Mouse (Mus musculus): Measurements from ENCODE around the gene Grem1. TPM values are rescaled to one million over a fixed set of nuclear protein-coding genes. Genes with fewer than 3 reads are reported as not detected.

The Grem1 gene
- polyA plus RNA-seq, 1 experiment from 2014 or later, result 1.4 TPM

DNA sequence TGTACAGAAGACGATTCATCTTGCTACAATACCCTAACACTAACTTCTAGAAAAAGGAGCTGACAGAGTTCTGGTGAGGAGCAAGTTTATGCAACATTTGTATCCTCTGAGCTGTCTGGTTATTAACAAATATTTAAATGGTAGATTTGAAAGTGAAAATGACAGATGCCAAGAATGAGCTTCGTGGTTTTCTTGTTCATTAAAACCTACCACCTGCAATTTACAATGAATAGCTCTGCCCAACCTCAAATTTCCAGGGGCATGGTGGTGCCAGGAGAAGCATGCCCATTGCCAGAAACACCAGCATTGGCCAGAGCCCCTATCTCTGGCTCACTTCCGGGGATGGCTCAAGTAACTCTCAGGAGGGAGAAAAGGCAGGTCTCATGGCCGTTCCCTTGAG lies 23.1 kb upstream of the Grem1 start:
- no peak overlapping the region for H3K27ac ChIP-seq
- WGBS, result 89% methylated on average over 4 of the region's 4 CpGs
- no peak overlapping the region for H3K4me2 ChIP-seq (replicated peaks)
- ATAC-seq (ENCODE audit: low FRiP score), result no peak
- no peaks in the 10 kb centered on the region for H3K36me3 ChIP-seq
- no peak overlapping the region for H3K4me3 ChIP-seq
- H3K9me3 ChIP-seq (replicated peaks), result no peaks in the 10 kb centered on the region
- no peak overlapping the region for H3K9ac ChIP-seq
- no peaks in the 10 kb centered on the region for H3K4me1 ChIP-seq
- H3K27me3 ChIP-seq, result no peaks in the 10 kb centered on the region

DNA sequence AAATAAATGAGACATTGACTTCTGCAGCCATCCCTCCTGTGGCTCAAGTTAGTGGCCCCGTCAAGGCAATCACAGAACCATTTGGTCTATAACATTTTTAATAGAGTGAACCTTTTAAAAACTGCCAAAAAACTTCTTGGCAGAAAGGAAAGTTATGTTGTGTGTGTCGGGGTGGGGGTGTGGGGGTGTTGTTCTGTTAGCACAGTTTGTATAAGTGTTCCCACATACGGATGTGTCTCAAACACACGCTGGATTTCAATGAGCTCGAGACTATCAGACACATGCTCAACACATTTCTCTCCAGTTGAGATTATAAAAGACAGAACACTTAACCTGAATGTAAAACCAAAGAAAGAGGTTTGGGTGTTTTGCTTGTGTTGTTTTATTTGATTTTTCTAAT lies 22.7 kb upstream of the Grem1 start:
- WGBS, result 86% methylated on average over 5 of the region's 5 CpGs
- Histone ChIP-seq H3K4me3 (no peak overlapping the region), H3K4me1 (no peaks in the 10 kb centered on the region), H3K9ac (no peak overlapping the region), H3K9me3 (replicated peaks) (no peaks in the 10 kb centered on the region), H3K36me3 (no peaks in the 10 kb centered on the region), H3K27ac (no peak overlapping the region), H3K4me2 (replicated peaks) (no peak overlapping the region), H3K27me3 (no peaks in the 10 kb centered on the region)
- no peak for ATAC-seq (ENCODE audit: low FRiP score)

GRCm38 (mm10) chr2:113779336-113779735 lies 20.9 kb upstream of the Grem1 start:
- ATAC-seq (ENCODE audit: low FRiP score), result no peak
- H3K4me1 ChIP-seq, result no peaks in the 10 kb centered on the region
- no peak overlapping the region for H3K9ac ChIP-seq
- H3K4me3 ChIP-seq, result no peak overlapping the region
- no peak overlapping the region for H3K27ac ChIP-seq
- no peaks in the 10 kb centered on the region for H3K9me3 ChIP-seq (replicated peaks)
- H3K4me2 ChIP-seq (replicated peaks), result no peak overlapping the region
- no peaks in the 10 kb centered on the region for H3K36me3 ChIP-seq
- H3K27me3 ChIP-seq, result no peaks in the 10 kb centered on the region
- 81% methylated on average over 3 of the region's 3 CpGs for WGBS

- WGBS, result 77% methylated on average over 6 of the region's 6 CpGs
- Histone ChIP-seq H3K4me3 (no peak overlapping the region), H3K9ac (no peak overlapping the region), H3K4me1 (no peaks in the 10 kb centered on the region), H3K27me3 (no peaks in the 10 kb centered on the region), H3K27ac (no peak overlapping the region), H3K36me3 (no peaks in the 10 kb centered on the region), H3K9me3 (replicated peaks) (no peaks in the 10 kb centered on the region), H3K4me2 (replicated peaks) (no peak overlapping the region)
- ATAC-seq (ENCODE audit: low FRiP score), result no peak
Observed at GRCm38 (mm10) chr2:113778036-113778435, 19.6 kb upstream of the Grem1 start.

DNA sequence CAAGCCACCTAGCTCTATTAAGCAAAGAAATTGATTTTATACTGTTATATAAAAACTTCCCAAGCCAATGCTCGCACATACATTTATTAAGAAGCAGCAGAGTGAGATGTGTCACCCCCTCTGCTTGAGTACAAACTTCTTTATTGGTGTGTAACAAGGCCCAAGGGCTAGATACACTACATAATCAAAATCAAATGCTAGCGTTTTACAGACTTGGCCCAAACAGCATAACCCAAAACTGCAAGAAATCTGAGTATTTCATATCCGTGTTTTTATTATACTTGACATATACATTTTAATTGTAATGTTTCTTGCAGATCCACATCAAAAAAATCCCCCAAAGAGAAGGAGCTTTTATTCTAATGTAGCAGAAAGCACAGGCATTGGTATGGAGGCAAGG lies 17.9 kb upstream of the Grem1 start:
- Histone ChIP-seq H3K4me2 (replicated peaks) (no peak overlapping the region), H3K36me3 (no peaks in the 10 kb centered on the region), H3K4me1 (no peaks in the 10 kb centered on the region), H3K9me3 (replicated peaks) (no peaks in the 10 kb centered on the region), H3K27me3 (no peaks in the 10 kb centered on the region), H3K4me3 (no peak overlapping the region), H3K27ac (no peak overlapping the region), H3K9ac (no peak overlapping the region)
- ATAC-seq (ENCODE audit: low FRiP score), result no peak
- 84% methylated on average over 3 of the region's 3 CpGs for WGBS

- 78% methylated on average over 6 of the region's 6 CpGs for WGBS
- Histone ChIP-seq H3K27me3 (no peaks in the 10 kb centered on the region), H3K4me3 (no peak overlapping the region), H3K27ac (no peak overlapping the region), H3K4me2 (replicated peaks) (no peak overlapping the region), H3K4me1 (no peaks in the 10 kb centered on the region), H3K9me3 (replicated peaks) (no peaks in the 10 kb centered on the region), H3K36me3 (no peaks in the 10 kb centered on the region), H3K9ac (no peak overlapping the region)
- ATAC-seq (ENCODE audit: low FRiP score), result no peak
Observed at GRCm38 (mm10) chr2:113774150-113774805, 15.8 kb upstream of the Grem1 start.

GRCm38 (mm10) chr2:113768541-113769303 lies 10.3 kb upstream of the Grem1 start:
- Histone ChIP-seq H3K4me1 (no peaks in the 10 kb centered on the region), H3K27me3 (no peaks in the 10 kb centered on the region), H3K9ac (no peak overlapping the region), H3K4me2 (replicated peaks) (no peak overlapping the region), H3K4me3 (no peak overlapping the region), H3K9me3 (replicated peaks) (no peaks in the 10 kb centered on the region), H3K36me3 (no peaks in the 10 kb centered on the region), H3K27ac (no peak overlapping the region)
- 88% methylated on average over 8 of the region's 8 CpGs for WGBS
- ATAC-seq (ENCODE audit: low FRiP score), result no peak

DNA sequence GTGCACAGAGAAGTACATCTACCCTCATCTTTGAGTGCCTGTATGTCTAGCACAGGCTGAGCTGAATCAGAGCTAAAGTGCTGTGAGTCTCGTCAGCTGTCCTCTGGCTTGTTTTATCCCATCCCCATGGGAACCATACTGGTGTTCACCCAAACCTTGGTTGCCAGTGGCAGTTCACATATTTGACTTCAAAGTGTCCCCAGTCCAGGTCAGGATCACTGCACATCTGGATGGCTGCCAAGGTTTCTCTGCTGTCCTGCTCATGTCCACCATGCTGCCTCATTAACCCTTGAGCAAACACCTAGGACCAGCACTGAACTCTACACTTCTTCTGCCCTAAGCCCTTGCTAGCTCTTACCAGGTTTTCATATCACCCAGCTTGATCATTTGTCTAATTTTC lies 7.4 kb upstream of the Grem1 start:
- Histone ChIP-seq H3K36me3 (no peaks in the 10 kb centered on the region), H3K4me3 (no peak overlapping the region), H3K9me3 (replicated peaks) (no peaks in the 10 kb centered on the region), H3K27me3 (no peaks in the 10 kb centered on the region), H3K9ac (no peak overlapping the region), H3K4me2 (replicated peaks) (no peak overlapping the region), H3K4me1 (no peaks in the 10 kb centered on the region), H3K27ac (no peak overlapping the region)
- 57% methylated on average over 1 of the region's 1 CpGs for WGBS
- no peak for ATAC-seq (ENCODE audit: low FRiP score)

GRCm38 (mm10) chr2:113764968-113765367 lies 6.5 kb upstream of the Grem1 start:
- no peak overlapping the region for H3K4me2 ChIP-seq (replicated peaks)
- 79% methylated on average over 5 of the region's 5 CpGs for WGBS
- H3K4me1 ChIP-seq, result no peaks in the 10 kb centered on the region
- H3K27me3 ChIP-seq, result peaks cover 9% of the 10 kb centered on the region
- H3K4me3 ChIP-seq, result no peak overlapping the region
- H3K9ac ChIP-seq, result no peak overlapping the region
- ATAC-seq (ENCODE audit: low FRiP score), result no peak
- H3K27ac ChIP-seq, result no peak overlapping the region
- no peaks in the 10 kb centered on the region for H3K36me3 ChIP-seq
- no peaks in the 10 kb centered on the region for H3K9me3 ChIP-seq (replicated peaks)

DNA sequence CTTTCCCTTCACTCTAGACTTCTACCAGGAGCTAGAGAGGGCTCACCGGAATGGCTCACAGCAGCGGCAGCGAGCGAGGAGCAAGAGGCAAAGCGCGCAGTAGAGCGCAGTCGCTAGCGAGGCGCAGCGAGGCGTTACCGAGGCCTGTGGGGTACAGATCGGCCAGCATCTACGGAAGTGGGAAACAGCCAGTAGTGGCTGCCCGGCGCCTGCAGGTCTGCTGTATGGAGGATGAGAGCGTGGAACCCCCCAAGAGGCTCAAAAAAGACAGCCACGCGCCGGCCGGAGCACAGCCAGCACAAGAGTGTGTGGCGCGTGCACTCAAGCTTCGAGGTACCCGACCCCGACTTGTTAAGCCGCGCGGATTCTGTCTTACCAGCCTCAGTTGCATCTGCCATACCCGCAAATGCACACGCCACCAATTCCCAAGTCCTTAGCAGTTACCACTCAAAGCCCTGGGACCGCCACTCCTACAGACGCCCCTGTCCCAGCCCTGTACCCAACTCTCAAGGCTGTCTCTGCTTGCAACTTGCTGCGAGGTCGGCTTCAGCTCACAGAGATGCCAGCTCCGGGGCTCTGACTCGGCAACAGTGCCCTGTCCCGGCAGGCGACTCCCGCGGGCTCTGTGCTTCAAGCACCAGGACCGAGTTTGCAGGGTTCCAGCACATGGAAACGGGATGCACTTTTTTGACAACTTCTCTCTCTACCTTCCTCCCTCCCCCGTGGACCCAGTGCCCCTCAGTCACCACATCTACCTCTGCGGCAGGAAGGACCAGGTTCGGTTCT lies 728 bp downstream of the Grem1 start:
- Histone ChIP-seq H3K4me3 (peak overlapping the region; percentile 57), H3K36me3 (no peaks in the 10 kb centered on the region), H3K27me3 (peaks cover 50% of the 10 kb centered on the region), H3K9ac (peak overlapping the region; percentile 64), H3K27ac (no peak overlapping the region), H3K9me3 (replicated peaks) (no peaks in the 10 kb centered on the region), H3K4me1 (peaks cover 23% of the 10 kb centered on the region), H3K4me2 (replicated peaks) (peak overlapping the region; percentile 98)
- peak; percentile 61 for ATAC-seq (ENCODE audit: low FRiP score)
- WGBS, result under 1% methylated on average over 47 of the region's 47 CpGs

DNA sequence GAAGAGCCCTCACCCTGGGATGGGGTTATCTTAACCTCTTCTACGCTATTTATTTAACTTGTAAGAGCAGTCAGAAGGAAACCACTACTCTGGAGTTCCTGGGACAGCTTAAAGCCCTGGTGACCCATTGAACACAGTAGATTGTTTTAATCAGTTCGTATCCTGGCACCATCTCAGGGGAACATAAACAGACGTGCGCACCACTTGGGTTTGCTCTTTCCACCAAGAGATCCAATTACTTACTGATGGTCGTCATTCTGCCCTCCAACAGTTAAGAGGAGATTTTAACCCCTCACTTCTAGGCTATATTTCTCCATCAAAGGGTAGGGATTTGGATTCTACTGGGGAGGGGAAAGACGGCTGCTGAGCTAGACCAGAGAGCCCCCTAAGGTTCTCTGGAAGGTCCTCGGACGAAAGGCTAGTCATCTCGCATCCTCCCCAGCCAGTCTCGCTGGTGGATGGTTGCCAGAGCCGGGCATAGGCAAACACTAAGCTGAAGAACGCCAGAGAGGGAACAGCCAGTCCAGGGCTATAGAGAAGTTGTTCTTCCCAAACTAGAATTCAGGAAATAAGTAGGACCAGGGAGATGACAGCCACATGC lies 1.4 kb downstream of the Grem1 start:
- no peaks in the 10 kb centered on the region for H3K36me3 ChIP-seq
- H3K4me3 ChIP-seq, result peak overlapping the region; percentile 57
- H3K4me2 ChIP-seq (replicated peaks), result peak overlapping the region; percentile 98
- H3K27me3 ChIP-seq, result peaks cover 50% of the 10 kb centered on the region
- no peaks in the 10 kb centered on the region for H3K9me3 ChIP-seq (replicated peaks)
- WGBS, result 2% methylated on average over 12 of the region's 12 CpGs
- ATAC-seq (ENCODE audit: low FRiP score), result peak; percentile 17; the same call in 1 of the 2 replicates
- H3K9ac ChIP-seq, result peak overlapping the region; percentile 33; the same call in 1 of the 2 replicates
- H3K4me1 ChIP-seq, result peaks cover 23% of the 10 kb centered on the region
- no peak overlapping the region for H3K27ac ChIP-seq

DNA sequence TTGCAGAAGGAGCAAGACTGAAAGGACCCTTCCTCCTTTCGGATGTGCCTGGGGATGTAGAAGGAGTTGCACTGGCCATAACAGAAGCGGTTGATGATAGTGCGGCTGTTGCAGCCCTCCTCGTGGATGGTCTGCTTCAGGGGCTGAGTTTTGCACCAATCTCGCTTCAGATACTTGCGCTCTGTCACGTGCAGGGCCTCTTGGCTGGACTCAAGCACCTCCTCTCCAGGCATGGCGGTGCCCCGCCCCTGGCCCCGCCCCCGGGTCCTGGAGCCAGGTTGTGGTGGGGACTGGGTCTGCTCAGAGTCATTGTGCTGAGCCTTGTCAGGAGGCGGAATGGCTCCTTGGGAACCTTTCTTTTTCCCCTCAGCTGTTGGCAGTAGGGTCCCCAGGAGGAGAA lies 8.7 kb downstream of the Grem1 start:
- Histone ChIP-seq H3K27ac (no peak overlapping the region), H3K36me3 (no peaks in the 10 kb centered on the region), H3K27me3 (peaks cover 3% of the 10 kb centered on the region; the same call in 1 of the 2 replicates), H3K9me3 (replicated peaks) (no peaks in the 10 kb centered on the region), H3K4me2 (replicated peaks) (no peak overlapping the region), H3K4me3 (no peak overlapping the region), H3K9ac (no peak overlapping the region), H3K4me1 (no peaks in the 10 kb centered on the region)
- no peak for ATAC-seq (ENCODE audit: low FRiP score)
- 64% methylated on average over 12 of the region's 12 CpGs for WGBS
